Mouse (Mus musculus) heart, postnatal 0 days (tissue): ENCODE measurements around the gene Nelfe.
"Not testable (repeated sequence)": the region's sequence is repeated elsewhere in the genome, so short reads cannot be mapped to it uniquely, and the experiment has no call there.

ENCODE experiments used
- CTCF ChIP-seq: IDR thresholded peaks from 2 replicates; pipeline ENCODE4 v1.5.1; 2016; ENCODE audit warnings: antibody characterized with exemption, control low read depth, low read depth
- EP300 ChIP-seq: IDR thresholded peaks from 2 replicates; pipeline ENCODE4 v1.6.1; 2016; ENCODE audit warnings: antibody characterized with exemption, low read depth

GRCm38 (mm10) chr17:34813747-34814146 lies 36.4 kb upstream of the Nelfe start:
- not testable (repeated sequence) for TF ChIP-seq EP300
- TF ChIP-seq CTCF, result peak; percentile 45
